Mouse (Mus musculus): ENCODE measurements around the gene Slc4a11.
"Not testable (repeated sequence)": the region's sequence is repeated elsewhere in the genome, so short reads cannot be mapped to it uniquely, and the experiment has no call there.

The Slc4a11 gene

GRCm38 (mm10) chr2:130679899-130680298, 17.4 kb downstream of the Slc4a11 start:
- DNase-seq (ENCODE audit: extremely low read depth, low read depth) = no peak

GRCm38 (mm10) chr2:130679154-130679553, 18.2 kb downstream of the Slc4a11 start:
- DNase-seq (ENCODE audit: extremely low read depth, low read depth) = no peak

GRCm38 (mm10) chr2:130677211-130677610, 20.1 kb downstream of the Slc4a11 start:
- DNase-seq (ENCODE audit: extremely low read depth, low read depth) = no peak

- peak; percentile 87 for DNase-seq (ENCODE audit: extremely low read depth, low read depth)
Measured at GRCm38 (mm10) chr2:130667559-130667958, 29.8 kb downstream of the Slc4a11 start, which contains the start of gene Itpa. Itpa (plus strand) TSS chr2:130667610.

- peak; percentile 95 for DNase-seq (ENCODE audit: extremely low read depth, low read depth)
Measured at GRCm38 (mm10) chr2:130664102-130664701, 33.1 kb downstream of the Slc4a11 start, which contains the start of gene Ddrgk1. Ddrgk1 (minus strand) TSS chr2:130664659.

- DNase-seq (ENCODE audit: extremely low read depth, low read depth) = no peak
Measured at GRCm38 (mm10) chr2:130663342-130663741, 34.0 kb downstream of the Slc4a11 start.

- DNase-seq (ENCODE audit: extremely low read depth, low read depth) = no peak
Measured at GRCm38 (mm10) chr2:130658530-130658929, 38.8 kb downstream of the Slc4a11 start.

GRCm38 (mm10) chr2:130657541-130657940, 39.8 kb downstream of the Slc4a11 start:
- DNase-seq (ENCODE audit: extremely low read depth, low read depth) = no peak

GRCm38 (mm10) chr2:130656536-130656935, 40.8 kb downstream of the Slc4a11 start:
- DNase-seq (ENCODE audit: extremely low read depth, low read depth) = no peak

GRCm38 (mm10) chr2:130655660-130656339, 41.5 kb downstream of the Slc4a11 start:
- peak; percentile 78 for DNase-seq (ENCODE audit: extremely low read depth, low read depth)

- DNase-seq (ENCODE audit: extremely low read depth, low read depth) = no peak
Measured at GRCm38 (mm10) chr2:130653760-130654159, 43.6 kb downstream of the Slc4a11 start.

GRCm38 (mm10) chr2:130653303-130653702, 44.0 kb downstream of the Slc4a11 start:
- DNase-seq (ENCODE audit: extremely low read depth, low read depth) = no peak

- DNase-seq (ENCODE audit: extremely low read depth, low read depth) = not testable (repeated sequence)
Measured at GRCm38 (mm10) chr2:130649028-130649427, 48.3 kb downstream of the Slc4a11 start.

GRCm38 (mm10) chr2:130645198-130645597, 52.1 kb downstream of the Slc4a11 start:
- DNase-seq (ENCODE audit: extremely low read depth, low read depth) = no peak

GRCm38 (mm10) chr2:130642684-130643369, 54.5 kb downstream of the Slc4a11 start, which contains the start of gene Lzts3:
Lzts3 (minus strand) TSS chr2:130642803.
- no peak for DNase-seq (ENCODE audit: extremely low read depth, low read depth)

GRCm38 (mm10) chr2:130642197-130642660, 55.1 kb downstream of the Slc4a11 start:
- no peak for DNase-seq (ENCODE audit: extremely low read depth, low read depth)

GRCm38 (mm10) chr2:130641351-130642025, 55.8 kb downstream of the Slc4a11 start:
- DNase-seq (ENCODE audit: extremely low read depth, low read depth) = no peak

- DNase-seq (ENCODE audit: extremely low read depth, low read depth) = no peak
Measured at GRCm38 (mm10) chr2:130639276-130639675, 58.0 kb downstream of the Slc4a11 start.

GRCm38 (mm10) chr2:130638101-130638611, 59.2 kb downstream of the Slc4a11 start:
- no peak for DNase-seq (ENCODE audit: extremely low read depth, low read depth)

GRCm38 (mm10) chr2:130635847-130636246, 61.5 kb downstream of the Slc4a11 start:
- no peak for DNase-seq (ENCODE audit: extremely low read depth, low read depth)

GRCm38 (mm10) chr2:130634739-130635411, 62.4 kb downstream of the Slc4a11 start:
- DNase-seq (ENCODE audit: extremely low read depth, low read depth) = no peak
